Mouse (Mus musculus): ENCODE results near the gene Tma16. TPM values are rescaled to one million over a fixed set of nuclear protein-coding genes. Genes with fewer than 3 reads are reported as not detected.

Tma16 gene
- polyA plus RNA-seq, 1 experiment from 2014 or later: 12.7 TPM

DNA sequence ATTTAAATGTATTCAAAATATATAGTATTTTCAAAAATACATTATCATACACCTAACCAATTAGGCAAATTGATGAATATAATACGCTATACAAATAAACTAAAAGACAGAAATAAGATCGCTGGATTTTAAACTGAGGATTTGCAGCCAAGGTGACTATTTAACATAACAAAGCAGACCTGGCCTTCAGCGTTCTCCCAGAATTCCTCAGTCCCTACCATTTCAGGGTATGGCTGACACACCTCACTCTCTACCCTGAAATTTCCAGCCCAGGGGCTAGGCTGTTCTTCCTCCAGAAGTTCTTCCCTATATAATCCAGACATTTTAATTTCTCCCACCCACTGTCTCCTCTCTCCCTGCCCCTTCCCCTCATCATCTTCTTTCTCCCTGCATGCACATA, 2.2 kb upstream of the Tma16 start:
- Histone ChIP-seq H3K27me3 (replicated peaks; ENCODE audit: control insufficient read depth, insufficient read depth, low read length) (no peaks in the 10 kb centered on the region), H3K36me3 (ENCODE audit: control insufficient read depth, insufficient read depth) (no peaks in the 10 kb centered on the region), H3K9ac (replicated peaks; ENCODE audit: low read depth, low read length) (no peak overlapping the region), H3K27ac (ENCODE audit: low read length) (no peak overlapping the region), H3K4me1 (replicated peaks; ENCODE audit: control insufficient read depth, insufficient read depth, low read length) (peaks cover 7% of the 10 kb centered on the region), H3K9me3 (ENCODE audit: control insufficient read depth, low read length) (no peaks in the 10 kb centered on the region), H3K4me2 (ENCODE audit: low read length) (no peak overlapping the region), H3K4me3 (replicated peaks; ENCODE audit: low read length) (no peak overlapping the region)
- 46% methylated on average over 3 of the region's 3 CpGs for WGBS
- no peak for ATAC-seq

DNA sequence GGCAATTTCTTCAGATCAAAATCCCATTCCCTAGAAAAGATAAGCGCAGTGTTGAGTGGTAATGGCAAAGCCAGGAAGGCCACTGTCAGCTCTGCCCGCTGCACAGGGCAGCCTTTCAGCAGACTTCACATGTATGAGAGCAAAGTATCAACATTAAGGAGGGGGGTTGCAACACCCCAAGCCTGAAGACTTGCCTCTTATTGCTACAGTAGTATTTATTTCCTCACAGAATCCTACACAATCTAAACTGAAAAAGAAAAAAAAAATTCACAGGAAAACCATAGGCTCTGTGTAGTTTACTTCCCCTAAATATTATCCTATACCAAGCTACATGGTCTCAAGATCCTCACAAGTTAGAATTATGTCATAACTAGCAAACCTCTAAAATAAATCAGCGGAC, 9.4 kb downstream of the Tma16 start:
- H3K27ac ChIP-seq (ENCODE audit: low read length): no peak overlapping the region
- 93% methylated on average over 3 of the region's 3 CpGs for WGBS
- no peaks in the 10 kb centered on the region for H3K27me3 ChIP-seq (replicated peaks; ENCODE audit: control insufficient read depth, insufficient read depth, low read length)
- no peak for ATAC-seq
- H3K36me3 ChIP-seq (ENCODE audit: control insufficient read depth, insufficient read depth): peaks cover 23% of the 10 kb centered on the region
- H3K9ac ChIP-seq (replicated peaks; ENCODE audit: low read depth, low read length): no peak overlapping the region
- no peak overlapping the region for H3K4me3 ChIP-seq (replicated peaks; ENCODE audit: low read length)
- no peaks in the 10 kb centered on the region for H3K4me1 ChIP-seq (replicated peaks; ENCODE audit: control insufficient read depth, insufficient read depth, low read length)
- no peaks in the 10 kb centered on the region for H3K9me3 ChIP-seq (ENCODE audit: control insufficient read depth, low read length)
- no peak overlapping the region for H3K4me2 ChIP-seq (ENCODE audit: low read length)

DNA sequence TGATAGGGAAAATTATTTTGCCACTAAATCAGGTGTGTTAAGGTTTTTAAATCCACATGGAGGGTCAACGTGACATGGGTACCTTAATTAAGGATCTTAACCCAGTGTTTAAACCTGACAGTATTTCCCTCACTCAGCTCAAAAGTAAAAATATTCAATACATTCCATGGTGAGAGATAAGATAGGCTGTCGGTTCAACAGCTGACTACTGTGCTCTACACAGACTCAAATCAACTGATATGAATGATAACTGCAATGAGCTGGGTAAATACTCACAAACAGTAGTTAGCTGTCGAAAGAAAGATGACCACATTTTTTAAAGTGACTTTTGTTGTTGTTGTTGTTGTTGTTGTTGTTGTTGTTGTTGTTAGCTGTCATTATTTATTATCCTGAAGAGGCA, 16.5 kb downstream of the Tma16 start:
- Histone ChIP-seq H3K4me2 (ENCODE audit: low read length) (no peak overlapping the region), H3K27me3 (replicated peaks; ENCODE audit: control insufficient read depth, insufficient read depth, low read length) (no peaks in the 10 kb centered on the region), H3K4me3 (replicated peaks; ENCODE audit: low read length) (no peak overlapping the region), H3K4me1 (replicated peaks; ENCODE audit: control insufficient read depth, insufficient read depth, low read length) (no peaks in the 10 kb centered on the region), H3K9me3 (ENCODE audit: control insufficient read depth, low read length) (no peaks in the 10 kb centered on the region), H3K27ac (ENCODE audit: low read length) (no peak overlapping the region), H3K36me3 (ENCODE audit: control insufficient read depth, insufficient read depth) (no peaks in the 10 kb centered on the region), H3K9ac (replicated peaks; ENCODE audit: low read depth, low read length) (no peak overlapping the region)
- ATAC-seq: no peak
- 87% methylated on average over 3 of the region's 3 CpGs for WGBS

DNA sequence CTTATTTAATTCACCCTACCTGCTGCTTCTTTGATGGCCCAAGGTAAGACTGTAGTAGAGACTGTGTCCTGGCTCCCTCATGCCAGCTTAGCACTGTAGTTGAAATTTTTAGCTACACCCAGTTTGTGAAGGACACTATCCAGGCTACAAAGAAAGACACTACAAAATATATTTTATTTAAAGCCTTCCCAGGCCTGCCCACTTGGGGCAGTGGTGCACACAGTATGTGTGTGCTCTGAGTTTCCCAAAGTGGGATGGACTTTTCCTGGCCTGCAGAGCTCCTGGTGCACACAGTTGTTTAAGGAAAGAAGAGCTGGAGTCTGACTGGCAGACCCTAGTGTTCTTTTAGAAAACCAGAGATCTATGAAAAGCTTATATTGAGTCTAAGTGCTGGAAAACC, 29.3 kb downstream of the Tma16 start:
- Histone ChIP-seq H3K9ac (replicated peaks; ENCODE audit: low read depth, low read length) (no peak overlapping the region), H3K27ac (ENCODE audit: low read length) (no peak overlapping the region), H3K36me3 (ENCODE audit: control insufficient read depth, insufficient read depth) (no peaks in the 10 kb centered on the region), H3K9me3 (ENCODE audit: control insufficient read depth, low read length) (no peaks in the 10 kb centered on the region), H3K4me1 (replicated peaks; ENCODE audit: control insufficient read depth, insufficient read depth, low read length) (no peaks in the 10 kb centered on the region), H3K4me3 (replicated peaks; ENCODE audit: low read length) (no peak overlapping the region), H3K4me2 (ENCODE audit: low read length) (no peak overlapping the region), H3K27me3 (replicated peaks; ENCODE audit: control insufficient read depth, insufficient read depth, low read length) (no peaks in the 10 kb centered on the region)
- no peak for ATAC-seq

GRCm38 (mm10) chr8:66450691-66451090, 35.6 kb downstream of the Tma16 start:
- Histone ChIP-seq H3K4me2 (ENCODE audit: low read length) (no peak overlapping the region), H3K9me3 (ENCODE audit: control insufficient read depth, low read length) (no peaks in the 10 kb centered on the region), H3K27me3 (replicated peaks; ENCODE audit: control insufficient read depth, insufficient read depth, low read length) (no peaks in the 10 kb centered on the region), H3K4me3 (replicated peaks; ENCODE audit: low read length) (no peak overlapping the region), H3K36me3 (ENCODE audit: control insufficient read depth, insufficient read depth) (no peaks in the 10 kb centered on the region), H3K27ac (ENCODE audit: low read length) (no peak overlapping the region), H3K4me1 (replicated peaks; ENCODE audit: control insufficient read depth, insufficient read depth, low read length) (no peaks in the 10 kb centered on the region), H3K9ac (replicated peaks; ENCODE audit: low read depth, low read length) (no peak overlapping the region)
- ATAC-seq: 0 out of 2 replicates have a peak, but pooled peaks have one; percentile 40
- 20% methylated on average over 5 of the region's 5 CpGs for WGBS

GRCm38 (mm10) chr8:66445351-66445750, 41.0 kb downstream of the Tma16 start:
- Histone ChIP-seq H3K36me3 (ENCODE audit: control insufficient read depth, insufficient read depth) (no peaks in the 10 kb centered on the region), H3K27me3 (replicated peaks; ENCODE audit: control insufficient read depth, insufficient read depth, low read length) (no peaks in the 10 kb centered on the region), H3K4me1 (replicated peaks; ENCODE audit: control insufficient read depth, insufficient read depth, low read length) (no peaks in the 10 kb centered on the region), H3K27ac (ENCODE audit: low read length) (no peak overlapping the region), H3K4me2 (ENCODE audit: low read length) (no peak overlapping the region), H3K9ac (replicated peaks; ENCODE audit: low read depth, low read length) (no peak overlapping the region), H3K9me3 (ENCODE audit: control insufficient read depth, low read length) (no peaks in the 10 kb centered on the region), H3K4me3 (replicated peaks; ENCODE audit: low read length) (no peak overlapping the region)
- WGBS: 71% methylated on average over 3 of the region's 3 CpGs
- ATAC-seq: no peak

GRCm38 (mm10) chr8:66444141-66444540, 42.2 kb downstream of the Tma16 start:
- WGBS: 76% methylated on average over 5 of the region's 5 CpGs
- no peaks in the 10 kb centered on the region for H3K9me3 ChIP-seq (ENCODE audit: control insufficient read depth, low read length)
- H3K27me3 ChIP-seq (replicated peaks; ENCODE audit: control insufficient read depth, insufficient read depth, low read length): no peaks in the 10 kb centered on the region
- H3K27ac ChIP-seq (ENCODE audit: low read length): no peak overlapping the region
- no peak overlapping the region for H3K4me2 ChIP-seq (ENCODE audit: low read length)
- no peak overlapping the region for H3K4me3 ChIP-seq (replicated peaks; ENCODE audit: low read length)
- no peak overlapping the region for H3K9ac ChIP-seq (replicated peaks; ENCODE audit: low read depth, low read length)
- ATAC-seq: no peak
- no peaks in the 10 kb centered on the region for H3K4me1 ChIP-seq (replicated peaks; ENCODE audit: control insufficient read depth, insufficient read depth, low read length)
- no peaks in the 10 kb centered on the region for H3K36me3 ChIP-seq (ENCODE audit: control insufficient read depth, insufficient read depth)

DNA sequence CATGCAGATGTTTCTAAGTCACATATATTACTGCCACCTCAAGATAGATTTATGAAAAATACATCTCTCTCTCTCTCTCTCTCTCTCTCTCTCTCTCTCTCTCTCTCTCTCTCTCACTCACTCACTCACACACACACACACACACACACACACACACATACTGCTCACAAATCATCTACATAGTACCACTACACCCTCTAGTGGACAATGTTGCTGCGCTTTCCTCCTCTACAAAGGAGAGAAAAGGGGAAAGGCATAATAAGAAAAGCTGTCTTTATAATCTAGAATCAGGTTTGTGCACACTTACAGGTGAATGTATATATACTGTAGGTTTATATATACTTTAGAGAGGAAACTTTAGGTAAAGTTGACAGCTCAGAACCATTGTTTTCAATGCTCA, 43.6 kb downstream of the Tma16 start:
- H3K4me1 ChIP-seq (replicated peaks; ENCODE audit: control insufficient read depth, insufficient read depth, low read length): no peaks in the 10 kb centered on the region
- no peak overlapping the region for H3K4me3 ChIP-seq (replicated peaks; ENCODE audit: low read length)
- no peak overlapping the region for H3K27ac ChIP-seq (ENCODE audit: low read length)
- no peak overlapping the region for H3K9ac ChIP-seq (replicated peaks; ENCODE audit: low read depth, low read length)
- no peak overlapping the region for H3K4me2 ChIP-seq (ENCODE audit: low read length)
- no peaks in the 10 kb centered on the region for H3K9me3 ChIP-seq (ENCODE audit: control insufficient read depth, low read length)
- H3K36me3 ChIP-seq (ENCODE audit: control insufficient read depth, insufficient read depth): no peaks in the 10 kb centered on the region
- H3K27me3 ChIP-seq (replicated peaks; ENCODE audit: control insufficient read depth, insufficient read depth, low read length): no peaks in the 10 kb centered on the region
- 9% methylated on average over 1 of the region's 1 CpGs for WGBS
- peak; percentile 54; the same call in 1 of the 2 replicates for ATAC-seq

DNA sequence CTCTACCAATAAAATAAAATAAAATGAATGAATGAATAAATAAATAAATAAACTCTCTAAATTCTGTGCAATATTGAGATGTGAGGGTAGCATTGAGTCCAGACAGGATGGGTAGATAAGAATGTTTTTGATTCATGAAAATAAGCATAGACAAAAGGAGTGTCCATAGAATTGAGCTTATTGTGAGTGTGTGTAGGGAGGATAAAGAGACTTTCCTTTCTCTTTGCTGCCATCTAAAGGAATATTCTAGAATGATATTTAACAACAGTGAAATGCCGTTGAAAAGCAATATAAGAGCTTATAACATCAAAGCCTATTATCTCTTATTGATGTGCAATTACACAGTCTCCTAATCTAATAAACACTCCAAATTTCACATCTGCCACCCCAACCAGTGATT, 45.2 kb downstream of the Tma16 start:
- Histone ChIP-seq H3K36me3 (ENCODE audit: control insufficient read depth, insufficient read depth) (no peaks in the 10 kb centered on the region), H3K9ac (replicated peaks; ENCODE audit: low read depth, low read length) (no peak overlapping the region), H3K4me1 (replicated peaks; ENCODE audit: control insufficient read depth, insufficient read depth, low read length) (no peaks in the 10 kb centered on the region), H3K4me2 (ENCODE audit: low read length) (no peak overlapping the region), H3K4me3 (replicated peaks; ENCODE audit: low read length) (no peak overlapping the region), H3K27me3 (replicated peaks; ENCODE audit: control insufficient read depth, insufficient read depth, low read length) (no peaks in the 10 kb centered on the region), H3K9me3 (ENCODE audit: control insufficient read depth, low read length) (no peaks in the 10 kb centered on the region), H3K27ac (ENCODE audit: low read length) (no peak overlapping the region)
- peak; percentile 87 for ATAC-seq
- WGBS: 3% methylated on average over 1 of the region's 1 CpGs

DNA sequence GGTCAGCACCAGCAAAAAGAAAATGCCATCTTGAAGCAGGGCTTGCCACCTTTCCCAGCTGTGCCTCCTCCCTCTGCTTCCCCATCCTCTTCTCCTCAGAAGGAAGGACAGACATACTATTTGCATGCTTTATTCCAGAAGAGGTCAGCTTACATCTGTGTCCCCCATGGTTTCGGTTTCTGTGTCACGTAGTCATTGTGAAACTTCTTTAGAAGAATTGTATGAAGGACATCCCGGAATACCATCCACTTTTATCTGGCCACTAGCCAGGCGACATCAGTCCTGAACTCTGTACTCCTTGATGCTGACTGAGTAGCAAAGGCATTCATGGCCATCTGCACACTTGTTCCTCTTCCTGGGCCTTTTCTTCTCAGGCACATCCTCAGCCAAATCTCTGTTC, 47.9 kb downstream of the Tma16 start:
- Histone ChIP-seq H3K9ac (replicated peaks; ENCODE audit: low read depth, low read length) (no peak overlapping the region), H3K4me2 (ENCODE audit: low read length) (no peak overlapping the region), H3K27me3 (replicated peaks; ENCODE audit: control insufficient read depth, insufficient read depth, low read length) (no peaks in the 10 kb centered on the region), H3K36me3 (ENCODE audit: control insufficient read depth, insufficient read depth) (no peaks in the 10 kb centered on the region), H3K4me1 (replicated peaks; ENCODE audit: control insufficient read depth, insufficient read depth, low read length) (no peaks in the 10 kb centered on the region), H3K4me3 (replicated peaks; ENCODE audit: low read length) (no peak overlapping the region), H3K9me3 (ENCODE audit: control insufficient read depth, low read length) (no peaks in the 10 kb centered on the region), H3K27ac (ENCODE audit: low read length) (no peak overlapping the region)
- WGBS: 81% methylated on average over 4 of the region's 4 CpGs
- ATAC-seq: no peak
